9 mouse cellular contexts compared by ENCODE assay signal in genomic region chr5:111648481-111648880, GRCm38 (mm10).
DNase-seq lines count a peak whose midpoint lies in the region; ATAC-seq lines count a peak whose summit lies in the region.
"Had no signal": no experiment of that assay in that cellular context is flagged by ENCODE, and none has a peak within 500 bp of the region (broad histone marks: within the 10 kb centered on the region; RNA-seq: fewer than 3 reads in every experiment).

No protein-coding gene starts in this region.

- no peak for ATAC-seq in midbrain, embryonic 11.5 days (ENCODE audit: low FRiP score)
- ATAC-seq in megakaryocyte-erythroid progenitor cell, adult 5-6 weeks (replicated peaks; ENCODE audit: low FRiP score, low TSS enrichment, poor library complexity, severe bottlenecking): no peak

- no peak overlapping the region for H3K27ac ChIP-seq in midbrain, embryonic 11.5 days (ENCODE audit: low read depth, low read length)

- no peak overlapping the region for H3K4me3 ChIP-seq in midbrain, embryonic 11.5 days (ENCODE audit: low read depth, low read length)

- H3K4me1 ChIP-seq in midbrain, embryonic 11.5 days (ENCODE audit: control insufficient read depth, insufficient read depth, low read length): peaks cover 20% of the 10 kb centered on the region

- no peaks in the 10 kb centered on the region for H3K36me3 ChIP-seq in midbrain, embryonic 11.5 days (ENCODE audit: control insufficient read depth, insufficient read depth, low read length)

- peak overlapping the region; percentile 1; the same call in 1 of the 2 replicates for H3K4me2 ChIP-seq in midbrain, embryonic 11.5 days

- no peaks in the 10 kb centered on the region for H3K9me3 ChIP-seq in midbrain, embryonic 11.5 days (ENCODE audit: control insufficient read depth, low read length)

- 49% methylated on average over 7 of the region's 7 CpGs for WGBS in midbrain, embryonic 11.5 days

- no peaks in the 10 kb centered on the region for H3K27me3 ChIP-seq in midbrain, embryonic 11.5 days (ENCODE audit: control insufficient read depth, insufficient read depth, low read length)

- peak; percentile 31 for DNase-seq in embryo, embryonic 10 days (ENCODE audit: low spot score)
- no peak for DNase-seq in embryo, embryonic 11 days
- peak; percentile 37 to 68 for DNase-seq in heart, adult 9 months (ENCODE audit: low spot score in 2 of 2)
- DNase-seq in kidney, postnatal 10 days: peak; percentile 71
- no peak for DNase-seq in midbrain, embryonic 11.5 days (ENCODE audit: low spot score, missing footprints)
- DNase-seq in spleen, adult 18-20 months: no peak
- DNase-seq in c-Kit-positive CD71-positive TER-119-positive erythroid progenitor cells, embryonic 14.5 days (ENCODE audit: low spot score): no peak
- DNase-seq: thymus, postnatal 36 days had no signal

- no peak overlapping the region for H3K9ac ChIP-seq in midbrain, embryonic 11.5 days (ENCODE audit: low read length)

Comparison
In these comparisons a context has a peak if more than half of its experiments do, and no peak if none do; other contexts are left out.
1. DNase-seq: peak in embryo, embryonic 10 days (single experiment), heart, adult 9 months (2 of 2) and kidney, postnatal 10 days (single experiment); none in embryo, embryonic 11 days (single experiment), midbrain, embryonic 11.5 days (single experiment), spleen, adult 18-20 months (0 of 2) and c-Kit-positive CD71-positive TER-119-positive erythroid progenitor cells, embryonic 14.5 days (single experiment).